Mouse (Mus musculus) limb, embryonic 14.5 days (tissue): ENCODE results near the gene Prr11. TPM values are rescaled to one million over a fixed set of nuclear protein-coding genes. Genes with fewer than 3 reads are reported as not detected.
"Not testable (repeated sequence)": the region's sequence is repeated elsewhere in the genome, so short reads cannot be mapped to it uniquely, and the experiment has no call there.

Source experiments
- ATAC-seq: fragments of 200-750 bp; cut with Nextera tagmentation; 2 replicates; pipeline ENCODE4 v1.8.0; 2017; ENCODE audit warnings: low read depth, moderate number of reproducible peaks, moderate TSS enrichment; ENCODE audit not compliant: low FRiP score
- DNase-seq: peaks from one replicate; pipeline ENCODE4 v3.0.0-alpha.2; 2015; ENCODE audit warnings: low spot score
- H3K27ac ChIP-seq: fragments of 300-500 bp; sonication (generic); replicated peaks from 2 replicates; pipeline ENCODE4 v1.5.1; 2014; ENCODE audit warnings: low read depth, mild to moderate bottlenecking, low read length, moderate library complexity, mixed read lengths
- H3K27me3 ChIP-seq: fragments of 300-500 bp; sonication (generic); 2 replicates; pipeline ENCODE4 v1.6.1; 2014; ENCODE audit warnings: low read length, mixed read lengths; ENCODE audit not compliant: control insufficient read depth, insufficient read depth
- H3K36me3 ChIP-seq: fragments of 300-500 bp; sonication (generic); 2 replicates; pipeline ENCODE4 v1.6.1; 2014; ENCODE audit warnings: mild to moderate bottlenecking, low read length, moderate library complexity, mixed read lengths; ENCODE audit not compliant: control insufficient read depth, insufficient read depth
- H3K4me1 ChIP-seq: fragments of 300-500 bp; sonication (generic); 2 replicates; pipeline ENCODE4 v1.6.1; 2014; ENCODE audit warnings: antibody characterized with exemption, low read length, mixed read lengths; ENCODE audit not compliant: control insufficient read depth, insufficient read depth
- H3K4me2 ChIP-seq: fragments of 300-500 bp; sonication (generic); replicated peaks from 2 replicates; pipeline ENCODE4 v1.6.1; 2014; ENCODE audit warnings: low read depth, mild to moderate bottlenecking, low read length, moderate library complexity; ENCODE audit not compliant: severe bottlenecking
- H3K4me3 ChIP-seq: fragments of 300-500 bp; sonication (generic); replicated peaks from 2 replicates; pipeline ENCODE4 v1.5.1; 2014; ENCODE audit warnings: low read length
- H3K9ac ChIP-seq: fragments of 300-500 bp; sonication (generic); 2 replicates; pipeline ENCODE4 v1.6.1; 2014; ENCODE audit warnings: mild to moderate bottlenecking, low read depth, low read length, moderate library complexity; ENCODE audit not compliant: severe bottlenecking
- H3K9me3 ChIP-seq: fragments of 300-500 bp; sonication (generic); 2 replicates; pipeline ENCODE4 v1.6.1; 2016; ENCODE audit warnings: low read length; ENCODE audit not compliant: control insufficient read depth
- POLR2A ChIP-seq: fragments of 200-500 bp; IDR thresholded peaks from 2 replicates; pipeline ENCODE4 v1.8.0; 2012; ENCODE audit warnings: inconsistent platforms, mild to moderate bottlenecking, moderate library complexity, borderline replicate concordance; ENCODE audit not compliant: insufficient read depth, insufficient read length; ENCODE audit errors: extremely low read depth
- WGBS: fragments of 180-500 bp; shearing (Covaris S2); extraction: QIAGEN DNeasy Blood & Tissue Kit; methylation state at CpG from one replicate; pipeline ENCODE4 v1.1.7; 2014; 5-methylcytosine and 5-hydroxymethylcytosine counted together
- polyA plus RNA-seq, 2 experiments: library from polyadenylated mRNA; depleted of rRNA in 1 of 2; stranded (reverse) in 1 of 2; unstranded in 1 of 2; fragments of >200 nt; fragmentation: Nextera tagmentation in 1 of 2; extraction: Ambion mirVana in 1 of 2; gene quantifications; 2 replicates each; pipeline versions ENCODE4 v1.2.1 to v1.2.3; 2012 to 2014

The Prr11 gene
- polyA plus RNA-seq, 2 experiments: 9.9 to 16.0 TPM

GRCm38 (mm10) chr11:87073343-87073865, 35.1 kb downstream of the Prr11 start:
- Histone ChIP-seq H3K27me3 (no peaks in the 10 kb centered on the region), H3K4me2 (peak overlapping the region; percentile 90), H3K9me3 (no peaks in the 10 kb centered on the region), H3K9ac (peak overlapping the region; percentile 75), H3K27ac (no peak overlapping the region; the same call in 1 of the 2 replicates), H3K36me3 (peaks cover 22% of the 10 kb centered on the region), H3K4me1 (no peaks in the 10 kb centered on the region), H3K4me3 (peak overlapping the region; percentile 61)
- under 1% methylated on average over 24 of the region's 24 CpGs for WGBS
- no peak for TF ChIP-seq POLR2A
- DNase-seq (peak; percentile 56), ATAC-seq (peak; percentile 54)

- H3K36me3 ChIP-seq: peaks cover 15% of the 10 kb centered on the region
- H3K4me2 ChIP-seq: no peak overlapping the region
- no peak overlapping the region for H3K27ac ChIP-seq
- no peak for ATAC-seq
- DNase-seq: no peak
- H3K9me3 ChIP-seq: no peaks in the 10 kb centered on the region
- H3K9ac ChIP-seq: no peak overlapping the region
- WGBS: 40% methylated on average over 3 of the region's 3 CpGs
- no peak for TF ChIP-seq POLR2A
- H3K4me3 ChIP-seq: no peak overlapping the region
- no peaks in the 10 kb centered on the region for H3K4me1 ChIP-seq
- no peaks in the 10 kb centered on the region for H3K27me3 ChIP-seq
Measured at GRCm38 (mm10) chr11:87062087-87062486, 46.4 kb downstream of the Prr11 start.

GRCm38 (mm10) chr11:87060410-87060809, 48.1 kb downstream of the Prr11 start:
- DNase-seq (no peak), ATAC-seq (no peak)
- H3K4me1 ChIP-seq: no peaks in the 10 kb centered on the region
- peaks cover 24% of the 10 kb centered on the region for H3K36me3 ChIP-seq
- no peak overlapping the region for H3K4me2 ChIP-seq
- no peak for TF ChIP-seq POLR2A
- H3K9me3 ChIP-seq: no peaks in the 10 kb centered on the region
- H3K27me3 ChIP-seq: no peaks in the 10 kb centered on the region
- H3K27ac ChIP-seq: no peak overlapping the region
- no peak overlapping the region for H3K4me3 ChIP-seq
- no peak overlapping the region for H3K9ac ChIP-seq
- 93% methylated on average over 2 of the region's 2 CpGs for WGBS

- H3K9ac ChIP-seq: no peak overlapping the region
- no peak for ATAC-seq
- no peak for DNase-seq
- no peaks in the 10 kb centered on the region for H3K4me1 ChIP-seq
- 83% methylated on average over 6 of the region's 6 CpGs for WGBS
- no peaks in the 10 kb centered on the region for H3K9me3 ChIP-seq
- TF ChIP-seq POLR2A: no peak
- no peaks in the 10 kb centered on the region for H3K27me3 ChIP-seq
- H3K4me2 ChIP-seq: no peak overlapping the region
- no peak overlapping the region for H3K4me3 ChIP-seq
- peaks cover 27% of the 10 kb centered on the region for H3K36me3 ChIP-seq
- no peak overlapping the region for H3K27ac ChIP-seq
Measured at GRCm38 (mm10) chr11:87056286-87056685, 52.2 kb downstream of the Prr11 start.

- WGBS: 94% methylated on average over 7 of the region's 7 CpGs
- not testable (repeated sequence) for H3K4me2 ChIP-seq, H3K9ac ChIP-seq, H3K9me3 ChIP-seq, H3K36me3 ChIP-seq, H3K4me1 ChIP-seq, H3K4me3 ChIP-seq, H3K27ac ChIP-seq, H3K27me3 ChIP-seq, ATAC-seq, DNase-seq
Measured at GRCm38 (mm10) chr11:87048900-87049299, 59.6 kb downstream of the Prr11 start.

- Histone ChIP-seq H3K27ac (no peak overlapping the region), H3K27me3 (no peaks in the 10 kb centered on the region), H3K4me3 (no peak overlapping the region), H3K4me1 (no peaks in the 10 kb centered on the region), H3K36me3 (peaks cover 14% of the 10 kb centered on the region), H3K9me3 (no peaks in the 10 kb centered on the region), H3K9ac (no peak overlapping the region), H3K4me2 (no peak overlapping the region)
- whole genome bisulfite sequencing: 93% methylated on average over 5 of the region's 5 CpGs
- no peak for TF ChIP-seq POLR2A
- DNase-seq: no peak
- no peak for ATAC-seq
Measured at GRCm38 (mm10) chr11:87046968-87047367, 61.5 kb downstream of the Prr11 start.
